In the genomic region with DNA sequence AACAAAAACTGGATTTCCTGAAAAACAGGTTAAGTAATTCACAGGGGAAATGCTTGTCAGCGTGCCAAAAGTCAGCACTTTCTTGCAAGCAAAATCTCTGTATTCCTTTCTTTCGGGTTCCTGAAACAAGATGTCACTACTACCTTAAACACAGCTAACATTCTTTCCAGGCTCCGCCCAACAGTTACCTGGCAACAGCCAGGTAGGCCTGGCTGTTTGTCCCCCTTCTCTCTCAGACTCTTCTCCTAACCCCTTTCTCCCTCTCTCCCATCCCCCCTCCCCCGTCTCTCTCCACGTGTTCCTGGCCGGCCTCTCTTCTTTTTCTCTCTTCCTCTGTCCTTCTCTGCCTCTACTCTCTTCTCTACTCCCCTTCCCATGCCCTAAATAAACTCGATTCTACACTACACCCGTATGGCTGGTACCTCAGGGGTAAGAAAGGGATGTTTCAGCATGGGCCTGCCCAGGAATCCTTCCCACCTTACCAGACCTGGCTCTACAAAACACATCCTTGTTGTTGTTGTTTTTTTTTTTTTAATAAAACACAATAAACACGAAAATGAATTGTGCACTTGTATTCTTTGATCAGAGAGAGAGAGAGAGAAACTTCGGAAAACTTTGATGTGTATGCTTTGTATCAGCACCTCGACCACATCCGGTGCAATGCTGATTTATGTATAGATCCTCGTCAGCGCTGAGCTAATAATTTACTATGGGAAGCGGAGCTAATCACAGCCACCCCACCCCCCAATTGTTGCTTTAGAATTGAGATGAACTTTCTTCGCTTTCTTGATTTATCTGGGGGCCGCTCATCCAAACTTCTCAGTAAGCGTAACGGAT, we compare ENCODE assay signal across 8 mouse cellular contexts. TPM values are rescaled to one million over a fixed set of nuclear protein-coding genes. Genes with fewer than 3 reads are reported as not detected.
A peak's percentile ranks its signal among the peaks of the same experiment; 100 is the strongest.
DNase-seq lines count a peak whose midpoint lies in the region; ATAC-seq and TF ChIP-seq lines count a peak whose summit lies in the region.

No protein-coding gene starts in this region.

- 5% methylated on average over 19 of the region's 19 CpGs for WGBS in embryonic facial prominence, embryonic 15.5 days

- no peak for ATAC-seq in embryonic facial prominence, embryonic 15.5 days (ENCODE audit: insufficient number of reproducible peaks, low FRiP score, low TSS enrichment, low read depth)
- ATAC-seq in megakaryocyte-erythroid progenitor cell, adult 5-6 weeks (replicated peaks; ENCODE audit: low FRiP score, low TSS enrichment, poor library complexity, severe bottlenecking): peak; percentile 22; the same call in 1 of the 2 replicates

- H3K27me3 ChIP-seq in embryonic facial prominence, embryonic 15.5 days: no peaks in the 10 kb centered on the region
- H3K27me3 ChIP-seq in testis, adult 2 months (ENCODE audit: control insufficient read depth, insufficient read depth, low read length): no peaks in the 10 kb centered on the region

- H3K4me3 ChIP-seq in embryonic facial prominence, embryonic 15.5 days (replicated peaks): peak overlapping the region; percentile 96
- peak overlapping the region; percentile 97 for H3K4me3 ChIP-seq in testis, adult 2 months (ENCODE audit: control insufficient read depth, low read depth, low read length)

- H3K36me3 ChIP-seq in embryonic facial prominence, embryonic 15.5 days: peaks cover 2% of the 10 kb centered on the region; the same call in 1 of the 2 replicates
- H3K36me3 ChIP-seq in testis, adult 2 months (ENCODE audit: control insufficient read depth, insufficient read depth, low read length): no peaks in the 10 kb centered on the region

- H3K27ac ChIP-seq in embryonic facial prominence, embryonic 15.5 days (replicated peaks): peak overlapping the region; percentile 98
- peak overlapping the region; percentile 83 for H3K27ac ChIP-seq in testis, adult 2 months (ENCODE audit: control insufficient read depth, insufficient read depth, low read depth, low read length)

- peak overlapping the region; percentile 86 for H3K9ac ChIP-seq in embryonic facial prominence, embryonic 15.5 days

- intact Hi-C loops in heart, postnatal 14 days (cut with DNase I): no loop called here

- H3K4me1 ChIP-seq in embryonic facial prominence, embryonic 15.5 days: peaks cover 14% of the 10 kb centered on the region
- H3K4me1 ChIP-seq in testis, adult 2 months (ENCODE audit: control insufficient read depth, insufficient read depth, low read length): peaks cover 8% of the 10 kb centered on the region

- no peak for TF ChIP-seq POLR2A in testis, adult 2 months (IDR thresholded peaks at IDR 0.05; ENCODE audit: control insufficient read depth, low read depth, low read length)

- no peak for TF ChIP-seq CTCF in testis, adult 2 months (IDR thresholded peaks at IDR 0.05; ENCODE audit: control insufficient read depth, insufficient read depth, insufficient replicate concordance, low read depth, low read length)

- no peaks in the 10 kb centered on the region for H3K9me3 ChIP-seq in embryonic facial prominence, embryonic 15.5 days (replicated peaks)

- DNase-seq in 416B (ENCODE audit: low read depth) (peak; percentile 50), ZHBTc4 (ENCODE audit: low read depth, low spot score) (peak; percentile 79)
- DNase-seq in heart, postnatal 14 days: peak; percentile 57 to 64
- peak; percentile 73 to 77 for DNase-seq in kidney, postnatal 36 days
- no peak for DNase-seq in frontal cortex, postnatal 25 days (ENCODE audit: low spot score in 2 of 2)

- peak overlapping the region; percentile 61 for H3K4me2 ChIP-seq in embryonic facial prominence, embryonic 15.5 days (replicated peaks)

RNA-seq across cellular contexts. Expression of a gene that starts 0.9 kb away (rescaled TPM):
- polyA plus RNA-seq in embryonic facial prominence, embryonic 15.5 days (2015; fragmentation: Nextera tagmentation; extraction: Ambion mirVana): 45.3 and 45.4 TPM in 2 replicates
- total RNA-seq in heart, postnatal 14 days (2021): 10 to 100 TPM; 89.3 to 92.3 TPM
- 40.3 and 53.2 TPM in 2 replicates for total RNA-seq in megakaryocyte-erythroid progenitor cell, adult 5-6 weeks (2014; fragmentation: Nextera tagmentation)
- 76.3 and 85.4 TPM in 2 replicates for total RNA-seq in megakaryocyte-erythroid progenitor cell, adult 5-6 weeks (2017)
- polyA plus RNA-seq in testis, adult 2 months (2012; rRNA removed): 7.5 and 10.7 TPM in 2 replicates

Comparison
In these comparisons a context has a peak if more than half of its experiments do, and no peak if none do; other contexts are left out.
1. DNase-seq: peak in 416B (single experiment), ZHBTc4 (single experiment), heart, postnatal 14 days (2 of 2) and kidney, postnatal 36 days (2 of 2); none in frontal cortex, postnatal 25 days (0 of 2).